Mouse (Mus musculus) erythroblast, embryonic 14.5 days (primary cell): ENCODE measurements around the gene Ppm1h.

Source experiments
- GATA1 ChIP-seq: IDR thresholded peaks from 2 replicates; pipeline ENCODE4 v1.6.1; 2012; ENCODE audit warnings: low read length, inconsistent platforms, mixed read lengths
- TAL1 ChIP-seq: IDR thresholded peaks from 3 replicates; pipeline ENCODE4 v1.6.1; 2012; ENCODE audit warnings: low read length, inconsistent platforms, mixed read lengths

DNA sequence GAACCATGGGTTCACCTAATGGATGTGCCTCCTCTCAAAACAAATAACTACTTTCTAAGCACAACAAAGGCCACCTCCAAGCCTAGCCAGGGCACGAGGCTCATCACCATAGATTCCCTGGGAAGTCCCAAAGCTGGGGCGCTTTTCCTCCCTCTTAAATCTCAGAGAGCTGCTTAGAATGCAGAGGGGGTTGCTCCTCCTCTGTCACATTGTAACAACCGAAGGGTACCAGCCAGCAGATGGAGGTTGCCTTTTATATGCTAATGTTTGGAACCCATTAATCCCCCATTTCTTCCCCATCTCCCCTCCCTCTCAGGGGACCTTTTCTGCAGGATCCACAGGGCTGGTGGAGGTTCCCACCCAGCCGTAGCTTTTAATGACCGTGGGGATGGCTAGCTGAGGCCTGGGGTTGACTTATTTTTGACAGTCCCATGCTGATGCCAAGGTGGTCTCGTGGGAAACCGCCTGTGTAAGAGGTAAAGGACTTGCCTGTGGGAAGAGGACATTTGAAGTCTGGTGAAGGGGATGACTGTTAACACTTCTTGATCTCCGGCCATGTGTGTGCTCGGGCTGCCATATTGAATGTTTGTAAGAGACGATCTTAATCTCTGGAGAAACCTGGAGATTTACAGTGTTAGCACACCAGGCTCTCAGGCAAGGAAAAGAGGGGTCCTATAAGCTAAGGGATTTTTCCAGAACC lies 253.4 kb downstream of the Ppm1h start:
- TF ChIP-seq GATA1 (no peak), TAL1 (no peak)
